Mouse (Mus musculus): ENCODE measurements at regions not wholly inside any gene's neighbourhood (a gene's known extent, or its start where the extent isn't known, plus 50 kb on each side); places are given as distances from the start of the nearest gene placed in this dataset.
A peak's percentile ranks its signal among the peaks of the same experiment; 100 is the strongest.

- no peak overlapping the region for H3K27ac ChIP-seq (replicated peaks)
- no peak overlapping the region for H3K4me3 ChIP-seq
- DNase-seq (ENCODE audit: low spot score): no peak
- no peaks in the 10 kb centered on the region for H3K9me3 ChIP-seq
- H3K27me3 ChIP-seq (replicated peaks; ENCODE audit: low read depth, poor library complexity, severe bottlenecking): no peaks in the 10 kb centered on the region
- 62% methylated on average over 2 of the region's 2 CpGs for WGBS
- H3K36me3 ChIP-seq (replicated peaks): no peaks in the 10 kb centered on the region
- H3K4me1 ChIP-seq: no peaks in the 10 kb centered on the region
Observed at GRCm38 (mm10) chr16:71197523-71197922, 883.8 kb downstream of the Gbe1 start.

- Histone ChIP-seq H3K4me1 (no peaks in the 10 kb centered on the region), H3K4me3 (no peak overlapping the region), H3K27me3 (replicated peaks; ENCODE audit: low read depth, poor library complexity, severe bottlenecking) (no peaks in the 10 kb centered on the region), H3K9me3 (no peaks in the 10 kb centered on the region), H3K36me3 (replicated peaks) (no peaks in the 10 kb centered on the region), H3K27ac (replicated peaks) (no peak overlapping the region)
- 58% methylated on average over 7 of the region's 7 CpGs for WGBS
- DNase-seq (ENCODE audit: low spot score): no peak
Observed at GRCm38 (mm10) chr16:71208806-71209205, 895.1 kb downstream of the Gbe1 start.

- Histone ChIP-seq H3K36me3 (replicated peaks) (no peaks in the 10 kb centered on the region), H3K9me3 (no peaks in the 10 kb centered on the region), H3K4me1 (no peaks in the 10 kb centered on the region), H3K27me3 (replicated peaks; ENCODE audit: low read depth, poor library complexity, severe bottlenecking) (no peaks in the 10 kb centered on the region), H3K27ac (replicated peaks) (no peak overlapping the region), H3K4me3 (no peak overlapping the region)
- 73% methylated on average over 6 of the region's 6 CpGs for WGBS
- no peak for DNase-seq (ENCODE audit: low spot score)
Observed at GRCm38 (mm10) chr16:71224469-71224868, 910.7 kb downstream of the Gbe1 start.

GRCm38 (mm10) chr16:71230104-71230653 is 916.4 kb downstream of the Gbe1 start:
- DNase-seq (ENCODE audit: low spot score): no peak
- H3K9me3 ChIP-seq: no peaks in the 10 kb centered on the region
- no peaks in the 10 kb centered on the region for H3K27me3 ChIP-seq (replicated peaks; ENCODE audit: low read depth, poor library complexity, severe bottlenecking)
- WGBS: 94% methylated on average over 5 of the region's 5 CpGs
- H3K4me1 ChIP-seq: no peaks in the 10 kb centered on the region
- no peak overlapping the region for H3K27ac ChIP-seq (replicated peaks)
- no peaks in the 10 kb centered on the region for H3K36me3 ChIP-seq (replicated peaks)
- no peak overlapping the region for H3K4me3 ChIP-seq

GRCm38 (mm10) chr16:71243065-71243464 is 929.3 kb downstream of the Gbe1 start:
- DNase-seq (ENCODE audit: low spot score): no peak
- H3K4me1 ChIP-seq: no peaks in the 10 kb centered on the region
- no peaks in the 10 kb centered on the region for H3K27me3 ChIP-seq (replicated peaks; ENCODE audit: low read depth, poor library complexity, severe bottlenecking)
- no peak overlapping the region for H3K4me3 ChIP-seq
- no peaks in the 10 kb centered on the region for H3K9me3 ChIP-seq
- H3K36me3 ChIP-seq (replicated peaks): no peaks in the 10 kb centered on the region
- H3K27ac ChIP-seq (replicated peaks): no peak overlapping the region

GRCm38 (mm10) chr16:71243480-71243879 is 929.7 kb downstream of the Gbe1 start:
- WGBS: 83% methylated on average over 4 of the region's 4 CpGs
- Histone ChIP-seq H3K27ac (replicated peaks) (no peak overlapping the region), H3K27me3 (replicated peaks; ENCODE audit: low read depth, poor library complexity, severe bottlenecking) (no peaks in the 10 kb centered on the region), H3K4me1 (no peaks in the 10 kb centered on the region), H3K36me3 (replicated peaks) (no peaks in the 10 kb centered on the region), H3K9me3 (no peaks in the 10 kb centered on the region), H3K4me3 (no peak overlapping the region)
- DNase-seq (ENCODE audit: low spot score): no peak

- DNase-seq (ENCODE audit: low spot score): peak; percentile 77
- Histone ChIP-seq H3K4me1 (no peaks in the 10 kb centered on the region), H3K27ac (replicated peaks) (no peak overlapping the region), H3K27me3 (replicated peaks; ENCODE audit: low read depth, poor library complexity, severe bottlenecking) (no peaks in the 10 kb centered on the region), H3K36me3 (replicated peaks) (no peaks in the 10 kb centered on the region), H3K9me3 (no peaks in the 10 kb centered on the region), H3K4me3 (no peak overlapping the region)
- WGBS: 36% methylated on average over 9 of the region's 9 CpGs
Observed at GRCm38 (mm10) chr16:71247516-71248139, 933.9 kb downstream of the Gbe1 start.

GRCm38 (mm10) chr16:71255740-71256139 is 942.0 kb downstream of the Gbe1 start:
- 80% methylated on average over 4 of the region's 4 CpGs for WGBS
- Histone ChIP-seq H3K9me3 (no peaks in the 10 kb centered on the region), H3K27me3 (replicated peaks; ENCODE audit: low read depth, poor library complexity, severe bottlenecking) (no peaks in the 10 kb centered on the region), H3K4me1 (no peaks in the 10 kb centered on the region), H3K27ac (replicated peaks) (no peak overlapping the region), H3K36me3 (replicated peaks) (no peaks in the 10 kb centered on the region), H3K4me3 (no peak overlapping the region)
- DNase-seq (ENCODE audit: low spot score): no peak

- no peak for DNase-seq (ENCODE audit: low spot score)
- no peaks in the 10 kb centered on the region for H3K27me3 ChIP-seq (replicated peaks; ENCODE audit: low read depth, poor library complexity, severe bottlenecking)
- H3K4me1 ChIP-seq: no peaks in the 10 kb centered on the region
- H3K4me3 ChIP-seq: no peak overlapping the region
- H3K9me3 ChIP-seq: no peaks in the 10 kb centered on the region
- H3K36me3 ChIP-seq (replicated peaks): no peaks in the 10 kb centered on the region
- H3K27ac ChIP-seq (replicated peaks): no peak overlapping the region
- WGBS: 70% methylated on average over 2 of the region's 2 CpGs
Observed at GRCm38 (mm10) chr16:71256175-71256574, 942.4 kb downstream of the Gbe1 start.

GRCm38 (mm10) chr16:71267191-71267590 is 953.4 kb downstream of the Gbe1 start:
- 59% methylated on average over 5 of the region's 5 CpGs for WGBS
- no peaks in the 10 kb centered on the region for H3K9me3 ChIP-seq
- no peaks in the 10 kb centered on the region for H3K4me1 ChIP-seq
- H3K27me3 ChIP-seq (replicated peaks; ENCODE audit: low read depth, poor library complexity, severe bottlenecking): no peaks in the 10 kb centered on the region
- H3K36me3 ChIP-seq (replicated peaks): no peaks in the 10 kb centered on the region
- no peak for DNase-seq (ENCODE audit: low spot score)
- H3K4me3 ChIP-seq: no peak overlapping the region
- H3K27ac ChIP-seq (replicated peaks): no peak overlapping the region

All from embryonic facial prominence, embryonic 10.5 days (tissue).